Mouse (Mus musculus): Measurements from ENCODE around the gene Yipf3. TPM values are rescaled to one million over a fixed set of nuclear protein-coding genes. Genes with fewer than 3 reads are reported as not detected.

Gene Yipf3
- total RNA-seq, 2 experiments from 2014 or later: 76.0 to 87.1 TPM

GRCm38 (mm10) chr17:46282483-46283123 is 34.7 kb downstream of the Yipf3 start, which contains the start of gene Tjap1:
Gene Tjap1 (minus strand): TSS chr17:46283026.
- DNase-seq (ENCODE audit: low spot score in 2 of 2): peak; percentile 80 to 91

- no peak for DNase-seq (ENCODE audit: low spot score in 2 of 2)
Measured at GRCm38 (mm10) chr17:46283140-46283539, 35.3 kb downstream of the Yipf3 start.

GRCm38 (mm10) chr17:46283911-46284310 is 36.0 kb downstream of the Yipf3 start:
- no peak for DNase-seq (ENCODE audit: low spot score in 2 of 2)

GRCm38 (mm10) chr17:46284653-46285052 is 36.8 kb downstream of the Yipf3 start:
- DNase-seq (ENCODE audit: low spot score in 2 of 2): no peak

- DNase-seq (ENCODE audit: low spot score in 2 of 2): no peak
Measured at GRCm38 (mm10) chr17:46285407-46285806, 37.5 kb downstream of the Yipf3 start.

- DNase-seq (ENCODE audit: low spot score in 2 of 2): no peak
Measured at GRCm38 (mm10) chr17:46287678-46288095, 39.8 kb downstream of the Yipf3 start.

- no peak for DNase-seq (ENCODE audit: low spot score in 2 of 2)
Measured at GRCm38 (mm10) chr17:46296601-46297000, 48.7 kb downstream of the Yipf3 start.

- DNase-seq (ENCODE audit: low spot score in 2 of 2): no peak
Measured at GRCm38 (mm10) chr17:46297028-46297363, 49.1 kb downstream of the Yipf3 start.

GRCm38 (mm10) chr17:46297364-46298219 is 49.7 kb downstream of the Yipf3 start, which contains the start of gene Dlk2:
Gene Dlk2 (plus strand): TSS chr17:46297421.
- peak; percentile 73 to 80 for DNase-seq (ENCODE audit: low spot score in 2 of 2)

GRCm38 (mm10) chr17:46298220-46298913 is 50.5 kb downstream of the Yipf3 start:
- peak; percentile 90 to 94 for DNase-seq (ENCODE audit: low spot score in 2 of 2)

GRCm38 (mm10) chr17:46301892-46302291 is 54.0 kb downstream of the Yipf3 start:
- DNase-seq (ENCODE audit: low spot score in 2 of 2): peak; percentile 34 to 49

Small RNAs within 50 kb of the gene (microRNA-seq; reads per million reads assigned to microRNA genes)
- gene Mir693: 0.21 to 0.99 reads per million in 2 experiments

Other genes starting within 250 kb of the Yipf3 start
- gene Vegfa, start 215.7 kb upstream of the Yipf3 start, total RNA-seq (2021): 10 to 100 TPM; 61.1 to 88.1 TPM
- gene Mrps18a, start 137.1 kb upstream of the Yipf3 start, total RNA-seq (2021): 10 to 100 TPM; 85.6 to 86.3 TPM
- gene Rsph9, start 103.9 kb upstream of the Yipf3 start, total RNA-seq (2021): 10 to 100 TPM; 17.9 to 21.9 TPM
- gene Mad2l1bp, start 94.5 kb upstream of the Yipf3 start, total RNA-seq (2021): 10 to 100 TPM; 13.5 to 14.3 TPM
- 100 to 1,000 TPM; 102 to 116 TPM for gene Gtpbp2, start 87.0 kb upstream of the Yipf3 start, total RNA-seq (2021)
- gene Polh, start 45.4 kb upstream of the Yipf3 start, total RNA-seq (2021): 1 to 10 TPM; 6.1 to 6.3 TPM
- gene Xpo5, start 45.3 kb upstream of the Yipf3 start, total RNA-seq (2021): 10 to 100 TPM; 38.6 to 41.9 TPM
- 10 to 100 TPM; 37.3 to 42.1 TPM for gene Polr1c, start within 50 bp of the Yipf3 start, total RNA-seq (2021)
- 10 to 100 TPM; 60.1 to 63.7 TPM for gene Lrrc73, start 5.5 kb downstream of the Yipf3 start, total RNA-seq (2021)
- 10 to 100 TPM; 37.7 to 48.9 TPM for gene Tjap1, start 34.9 kb downstream of the Yipf3 start, total RNA-seq (2021)
- gene Dlk2, start 49.3 kb downstream of the Yipf3 start, total RNA-seq (2021): 10 to 100 TPM; 65.7 to 67.5 TPM
- gene Abcc10, start 80.3 kb downstream of the Yipf3 start, total RNA-seq (2021): 1 to 10 TPM; 6.9 to 9.2 TPM
- gene Zfp318, start 135.7 kb downstream of the Yipf3 start, total RNA-seq (2021): 10 to 100 TPM; 46.2 to 50.5 TPM
- 1 to 10 TPM; 3.7 to 4.3 TPM for gene Crip3, start 180.8 kb downstream of the Yipf3 start, total RNA-seq (2021)
- under 1 TPM; 0.30 TPM for gene Slc22a7, start 190.4 kb downstream of the Yipf3 start, total RNA-seq (2021)
- 100 to 1,000 TPM; 130 to 135 TPM for gene Ttbk1, start 239.6 kb downstream of the Yipf3 start, total RNA-seq (2021)
- gene Dnph1, start 248.6 kb downstream of the Yipf3 start, total RNA-seq (2021): 1 to 10 TPM; 2.8 TPM